Mouse (Mus musculus) bone marrow macrophage, adult 2 months (primary cell): ENCODE data around the gene Gak.

Experiments used
- CTCF ChIP-seq: IDR thresholded peaks from 2 replicates; pipeline ENCODE4 v1.5.1; 2012; ENCODE audit warnings: low read depth, mild to moderate bottlenecking, low read length, moderate library complexity
- POLR2A ChIP-seq: IDR thresholded peaks from 2 replicates; pipeline ENCODE4 v1.6.1; 2012; ENCODE audit warnings: mild to moderate bottlenecking, low read depth, low read length, borderline replicate concordance

GRCm38 (mm10) chr5:108521896-108522295 is 107.7 kb downstream of the Gak start:
- TF ChIP-seq POLR2A = no peak
- no peak for TF ChIP-seq CTCF
